Mouse (Mus musculus): ENCODE measurements around the gene Tub.

Gene Tub

GRCm38 (mm10) chr7:108985934-108986708 is 36.0 kb downstream of the Tub start:
- DNase-seq (ENCODE audit: extremely low read depth, low read depth), result no peak

- no peak for DNase-seq (ENCODE audit: extremely low read depth, low read depth)
Observed at GRCm38 (mm10) chr7:108991207-108991606, 41.1 kb downstream of the Tub start.

GRCm38 (mm10) chr7:108993230-108993629 is 43.1 kb downstream of the Tub start:
- DNase-seq (ENCODE audit: extremely low read depth, low read depth), result no peak

GRCm38 (mm10) chr7:108993881-108994291 is 43.7 kb downstream of the Tub start:
- no peak for DNase-seq (ENCODE audit: extremely low read depth, low read depth)

- DNase-seq (ENCODE audit: extremely low read depth, low read depth), result no peak
Observed at GRCm38 (mm10) chr7:108996156-108996555, 46.0 kb downstream of the Tub start.

- no peak for DNase-seq (ENCODE audit: extremely low read depth, low read depth)
Observed at GRCm38 (mm10) chr7:109000315-109000954, 50.3 kb downstream of the Tub start.

GRCm38 (mm10) chr7:109001971-109002370 is 51.8 kb downstream of the Tub start:
- DNase-seq (ENCODE audit: extremely low read depth, low read depth), result no peak

GRCm38 (mm10) chr7:109003653-109004052 is 53.5 kb downstream of the Tub start:
- no peak for DNase-seq (ENCODE audit: extremely low read depth, low read depth)

- no peak for DNase-seq (ENCODE audit: extremely low read depth, low read depth)
Observed at GRCm38 (mm10) chr7:109009260-109009659, 59.1 kb downstream of the Tub start.

- no peak for DNase-seq (ENCODE audit: extremely low read depth, low read depth)
Observed at GRCm38 (mm10) chr7:109010720-109011595, 60.8 kb downstream of the Tub start.

- no peak for DNase-seq (ENCODE audit: extremely low read depth, low read depth)
Observed at GRCm38 (mm10) chr7:109011596-109012180, 61.5 kb downstream of the Tub start.

GRCm38 (mm10) chr7:109012575-109012974 is 62.4 kb downstream of the Tub start:
- DNase-seq (ENCODE audit: extremely low read depth, low read depth), result no peak

GRCm38 (mm10) chr7:109012998-109013625 is 63.0 kb downstream of the Tub start:
- no peak for DNase-seq (ENCODE audit: extremely low read depth, low read depth)

- no peak for DNase-seq (ENCODE audit: extremely low read depth, low read depth)
Observed at GRCm38 (mm10) chr7:109014851-109015250, 64.7 kb downstream of the Tub start.

- DNase-seq (ENCODE audit: extremely low read depth, low read depth), result no peak
Observed at GRCm38 (mm10) chr7:109016378-109016923, 66.3 kb downstream of the Tub start.

GRCm38 (mm10) chr7:109019243-109019642 is 69.1 kb downstream of the Tub start:
- DNase-seq (ENCODE audit: extremely low read depth, low read depth), result no peak

- DNase-seq (ENCODE audit: extremely low read depth, low read depth), result peak; percentile 2
Observed at GRCm38 (mm10) chr7:109021428-109021827, 71.3 kb downstream of the Tub start.

GRCm38 (mm10) chr7:109025743-109026142 is 75.6 kb downstream of the Tub start:
- no peak for DNase-seq (ENCODE audit: extremely low read depth, low read depth)

- no peak for DNase-seq (ENCODE audit: extremely low read depth, low read depth)
Observed at GRCm38 (mm10) chr7:109026976-109027375, 76.8 kb downstream of the Tub start.

GRCm38 (mm10) chr7:109027721-109028120 is 77.6 kb downstream of the Tub start:
- no peak for DNase-seq (ENCODE audit: extremely low read depth, low read depth)

GRCm38 (mm10) chr7:109028204-109028603 is 78.1 kb downstream of the Tub start:
- DNase-seq (ENCODE audit: extremely low read depth, low read depth), result peak; percentile 12

Measured in MEL-GATA-1-ER (cell line).